ENCODE assay signal across 21 mouse cellular contexts in the genomic region with DNA sequence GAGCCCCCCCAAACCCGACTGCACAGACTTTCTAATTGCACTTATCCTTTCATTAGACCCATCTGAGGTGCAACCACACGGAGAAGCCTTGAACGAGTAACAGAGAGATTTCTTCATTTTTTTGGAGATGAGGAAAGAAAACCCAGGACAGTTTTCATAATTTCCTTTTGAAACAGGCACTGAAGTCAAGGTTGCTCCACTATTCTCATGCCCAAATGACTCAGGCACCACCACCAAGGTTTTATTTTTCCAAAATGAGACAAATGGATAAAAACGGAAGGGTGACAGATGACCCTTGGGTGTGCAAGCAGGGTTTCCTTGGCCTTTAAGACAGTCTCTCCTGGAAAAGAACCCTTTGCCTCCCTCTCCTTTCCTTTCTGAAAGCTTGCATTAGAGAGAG. TPM values are rescaled to one million over a fixed set of nuclear protein-coding genes. Genes with fewer than 3 reads are reported as not detected.
DNase-seq lines count a peak whose midpoint lies in the region; ATAC-seq lines count a peak whose summit lies in the region.
"Had no signal": no experiment of that assay in that cellular context is flagged by ENCODE, and none has a peak within 500 bp of the region (broad histone marks: within the 10 kb centered on the region; RNA-seq: fewer than 3 reads in every experiment).

No protein-coding gene starts in this region.

- DNase-seq in adrenal gland, adult 2 months = peak; percentile 74
- no peak for DNase-seq in adrenal gland, postnatal 4 days (ENCODE audit: low spot score in 2 of 2)
- DNase-seq in 416B (ENCODE audit: low read depth) = peak; percentile 24
- DNase-seq in adrenal gland, postnatal 14 days = peak; percentile 49
- DNase-seq in testis, postnatal 14 days (ENCODE audit: low spot score) = no peak
- DNase-seq in thymus, postnatal 4 days = no peak
- DNase-seq: cerebellum, adult 11 months; cerebellum, adult 2 months; cerebellum, adult 9-11 months; cerebellum, postnatal 25 days; forebrain, postnatal 0 days; gastrocnemius, adult 2 months; gastrocnemius, postnatal 14 days; heart, adult 18-20 months; heart, postnatal 10 days; heart, postnatal 36 days; kidney, adult 11 months had no signal

- ATAC-seq in megakaryocyte, adult 5-6 weeks (ENCODE audit: poor library complexity, severe bottlenecking) = peak; percentile 49
- ATAC-seq: CD4-positive, CD25-positive, alpha-beta regulatory T cell, adult 4 months; forebrain, postnatal 0 days; hindbrain, embryonic 16.5 days; intestine, embryonic 15.5 days had no signal

RNA-seq across cellular contexts. Expression of gene Ttll11, which starts 54.8 kb away (rescaled TPM):
- total RNA-seq in adrenal gland, adult 2 months (2021) = 1 to 10 TPM; 2.1 to 6.1 TPM
- 3.9 and 4.0 TPM in 2 replicates for polyA plus RNA-seq in adrenal gland, adult 2 months (2012; rRNA removed)
- 1 to 10 TPM; 2.9 to 4.0 TPM for total RNA-seq in adrenal gland, postnatal 4 days (2021)
- 2.6 and 2.7 TPM in 2 replicates for total RNA-seq in adrenal gland, postnatal 14 days (2021)
- total RNA-seq in megakaryocyte, adult 5-6 weeks (2015) = not detected in 2 replicates
- total RNA-seq in megakaryocyte, adult 5-6 weeks (2017) = 0.48 TPM in 1 of 2 replicates, not detected in the other
- polyA plus RNA-seq: CD4-positive, CD25-positive, alpha-beta regulatory T cell, adult 4 months had no signal

Comparison
In these comparisons a context has a peak if more than half of its experiments do, and no peak if none do; other contexts are left out.
1. DNase-seq: peak in adrenal gland, adult 2 months (single experiment), 416B (single experiment) and adrenal gland, postnatal 14 days (single experiment); none in adrenal gland, postnatal 4 days (0 of 2), testis, postnatal 14 days (single experiment) and thymus, postnatal 4 days (single experiment).